Mouse (Mus musculus): ENCODE data around the gene Cox7b2. TPM values are rescaled to one million over a fixed set of nuclear protein-coding genes. Genes with fewer than 3 reads are reported as not detected.
"Not testable (repeated sequence)": the region's sequence is repeated elsewhere in the genome, so short reads cannot be mapped to it uniquely, and the experiment has no call there.

Cox7b2 gene
- not detected in 2 replicates for polyA plus RNA-seq (2016; fragmentation: Nextera tagmentation; extraction: Ambion mirVana)

DNA sequence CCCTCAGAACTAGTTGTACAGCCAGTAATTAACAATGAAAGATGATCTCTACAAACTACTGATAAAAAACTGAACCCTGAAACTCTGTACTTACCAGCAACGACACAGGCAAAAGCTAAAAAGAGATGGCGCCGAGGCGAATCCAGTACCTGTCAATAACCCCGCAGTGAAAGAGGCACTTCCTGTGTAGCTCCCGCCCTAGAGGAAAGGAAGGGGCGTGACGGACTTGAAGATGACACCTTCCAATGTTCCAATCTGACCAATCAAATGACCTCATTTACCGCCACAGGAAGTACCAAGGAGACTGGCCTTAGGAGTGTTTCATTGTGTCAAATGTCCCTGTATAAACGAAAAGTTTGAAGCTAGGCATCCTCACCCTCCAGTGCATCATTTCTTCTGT lies at the start of gene Cox7b2:
Gene Cox7b2, minus strand, starts transcription at position 127 of the 400 bp plus-strand sequence.
- no peaks in the 10 kb centered on the region for H3K9me3 ChIP-seq
- H3K4me1 ChIP-seq: no peaks in the 10 kb centered on the region
- H3K27ac ChIP-seq: no peak within 1 kb of the TSS
- H3K9ac ChIP-seq: no peak within 1 kb of the TSS
- no peak within 1 kb of the TSS for H3K4me2 ChIP-seq (replicated peaks)
- H3K27me3 ChIP-seq (replicated peaks): no peaks in the 10 kb centered on the region
- no peak for ATAC-seq (ENCODE audit: low FRiP score, low read depth)
- H3K36me3 ChIP-seq: no peaks in the 10 kb centered on the region
- no peak within 1 kb of the TSS for H3K4me3 ChIP-seq
- WGBS: 94% methylated on average over 10 of the region's 10 CpGs

DNA sequence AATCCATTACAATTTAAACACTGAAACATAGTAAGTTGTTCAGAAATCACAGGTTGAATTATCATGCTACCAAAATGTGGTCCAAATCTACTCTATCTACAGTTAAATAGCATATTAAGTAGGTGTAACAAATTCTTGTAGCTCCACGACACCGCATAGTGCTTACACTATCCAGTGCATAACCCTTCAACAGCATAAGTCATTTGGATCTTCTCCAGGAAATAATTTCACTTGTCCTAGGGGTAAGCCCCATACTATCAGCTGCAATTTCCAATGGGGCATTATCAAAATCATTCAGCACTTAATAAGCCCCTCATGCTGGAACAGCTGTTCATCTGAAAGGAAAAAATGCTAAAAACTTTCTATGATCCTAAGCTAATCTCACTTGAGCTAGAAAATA lies 47.3 kb upstream of the Cox7b2 start:
- H3K4me1 ChIP-seq: no peaks in the 10 kb centered on the region
- H3K9ac ChIP-seq: no peak overlapping the region
- no peaks in the 10 kb centered on the region for H3K9me3 ChIP-seq
- H3K36me3 ChIP-seq: no peaks in the 10 kb centered on the region
- H3K27me3 ChIP-seq (replicated peaks): no peaks in the 10 kb centered on the region
- no peak overlapping the region for H3K4me3 ChIP-seq
- WGBS: 94% methylated on average over 2 of the region's 2 CpGs
- H3K4me2 ChIP-seq (replicated peaks): no peak overlapping the region
- ATAC-seq (ENCODE audit: low FRiP score, low read depth): no peak
- no peak overlapping the region for H3K27ac ChIP-seq

DNA sequence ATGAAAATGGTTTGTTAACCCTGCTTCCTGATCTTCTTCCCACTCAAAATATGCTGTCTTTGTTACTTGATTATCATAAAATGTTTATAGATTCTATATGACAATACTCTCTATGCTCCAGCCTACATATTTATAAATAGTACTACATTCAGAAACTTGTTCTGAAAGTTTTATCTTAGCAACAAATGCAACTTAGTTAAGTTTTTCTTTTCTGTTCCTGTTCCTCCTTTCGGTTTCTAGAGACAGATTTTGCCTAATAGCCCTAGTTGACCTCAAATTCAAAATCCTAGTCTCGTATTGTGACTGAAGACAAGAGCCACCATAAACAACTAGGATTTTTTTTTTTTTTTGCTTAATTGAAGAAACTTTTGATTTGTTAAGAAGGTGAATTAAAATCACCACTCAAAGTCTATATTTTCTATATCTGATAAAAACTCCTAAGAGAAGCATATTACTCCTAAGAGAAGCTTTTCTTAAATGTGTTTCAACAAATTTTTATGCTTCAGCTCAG lies 45.8 kb upstream of the Cox7b2 start:
- Histone ChIP-seq H3K9ac (no peak overlapping the region), H3K4me1 (no peaks in the 10 kb centered on the region), H3K4me3 (no peak overlapping the region), H3K36me3 (no peaks in the 10 kb centered on the region), H3K4me2 (replicated peaks) (no peak overlapping the region), H3K27ac (no peak overlapping the region), H3K9me3 (no peaks in the 10 kb centered on the region), H3K27me3 (replicated peaks) (no peaks in the 10 kb centered on the region)
- ATAC-seq (ENCODE audit: low FRiP score, low read depth): no peak
- WGBS: 79% methylated on average over 2 of the region's 2 CpGs

DNA sequence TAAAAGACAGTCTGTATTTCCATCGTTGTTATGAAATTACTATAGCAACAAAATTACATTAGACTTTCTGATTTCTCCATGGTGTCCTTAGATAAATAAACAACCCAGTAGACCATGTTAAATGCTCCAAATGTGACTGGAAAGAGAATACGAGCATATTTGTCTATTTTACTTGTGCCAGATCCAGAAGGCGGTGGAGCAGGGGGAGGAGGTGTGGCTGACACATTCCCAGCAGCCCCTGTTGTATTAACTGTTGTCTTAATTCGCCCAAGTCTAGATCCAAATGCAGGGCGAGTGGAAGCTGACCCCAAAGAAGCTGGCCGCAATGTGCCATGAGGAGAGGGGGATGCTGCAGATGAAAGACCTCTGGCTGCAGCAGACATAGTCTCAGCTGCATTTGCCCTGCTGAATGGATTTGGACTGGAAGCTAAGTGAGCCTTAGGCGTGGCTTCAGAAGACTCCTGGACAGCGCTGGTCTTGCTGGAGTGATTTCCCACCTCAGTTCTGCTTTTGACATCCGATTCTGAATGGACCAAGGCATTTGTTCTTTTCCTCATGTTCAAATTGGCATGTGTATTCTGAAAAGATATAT lies 23.7 kb upstream of the Cox7b2 start:
- no peak overlapping the region for H3K9ac ChIP-seq
- H3K4me1 ChIP-seq: no peaks in the 10 kb centered on the region
- H3K4me3 ChIP-seq: no peak overlapping the region
- H3K36me3 ChIP-seq: no peaks in the 10 kb centered on the region
- no peak overlapping the region for H3K27ac ChIP-seq
- H3K9me3 ChIP-seq: no peaks in the 10 kb centered on the region
- H3K27me3 ChIP-seq (replicated peaks): no peaks in the 10 kb centered on the region
- ATAC-seq (ENCODE audit: low FRiP score, low read depth): no peak
- no peak overlapping the region for H3K4me2 ChIP-seq (replicated peaks)
- 85% methylated on average over 9 of the region's 9 CpGs for WGBS

DNA sequence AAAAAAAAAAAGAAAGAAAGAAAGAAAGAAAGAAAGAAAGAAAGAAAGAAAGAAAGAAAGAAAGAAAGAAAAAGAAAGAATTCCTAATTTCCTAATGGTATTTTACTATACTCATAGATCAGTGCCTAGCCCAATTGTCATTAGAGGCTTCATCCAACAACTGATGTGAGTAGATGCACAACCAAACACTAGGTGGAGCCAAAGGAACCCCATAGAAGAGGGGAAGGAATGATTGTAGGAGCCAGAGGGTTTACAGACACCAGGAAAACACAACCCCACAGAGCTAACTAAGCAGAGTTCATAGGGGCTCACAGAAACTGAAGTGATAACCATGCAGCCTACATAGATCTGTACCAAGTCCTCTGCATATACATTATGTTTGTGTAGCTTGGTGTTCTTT lies 2.5 kb downstream of the Cox7b2 start:
- Histone ChIP-seq H3K9ac (no peak overlapping the region), H3K27me3 (replicated peaks) (no peaks in the 10 kb centered on the region), H3K4me3 (no peak overlapping the region), H3K4me2 (replicated peaks) (no peak overlapping the region), H3K27ac (no peak overlapping the region), H3K9me3 (no peaks in the 10 kb centered on the region), H3K36me3 (no peaks in the 10 kb centered on the region), H3K4me1 (no peaks in the 10 kb centered on the region)
- no peak for ATAC-seq (ENCODE audit: low FRiP score, low read depth)

DNA sequence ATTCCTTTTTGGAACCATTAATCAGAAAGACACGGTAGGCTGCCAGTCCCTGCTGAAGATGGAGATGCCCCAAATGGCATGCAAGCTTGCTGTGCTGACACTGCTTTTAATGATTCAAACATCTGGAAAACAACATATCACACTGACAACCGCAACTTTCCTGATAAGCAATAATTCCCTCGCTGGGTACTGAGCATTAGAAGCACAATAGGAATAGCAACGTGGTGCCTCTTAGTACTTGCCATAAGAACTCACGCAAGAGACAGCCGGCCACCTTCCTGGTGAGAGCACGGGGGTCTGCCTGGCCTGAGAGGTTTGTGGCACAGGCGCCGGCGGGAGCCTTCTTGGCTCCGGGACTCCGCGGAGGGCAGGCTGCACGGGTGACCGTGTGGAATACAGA lies 22.5 kb downstream of the Cox7b2 start:
- H3K27ac ChIP-seq; ATAC-seq (ENCODE audit: low FRiP score, low read depth); H3K4me2 ChIP-seq (replicated peaks); H3K4me1 ChIP-seq; H3K4me3 ChIP-seq; H3K36me3 ChIP-seq; H3K9ac ChIP-seq; H3K27me3 ChIP-seq (replicated peaks); H3K9me3 ChIP-seq: not testable (repeated sequence)
- 79% methylated on average over 10 of the region's 15 CpGs for WGBS

DNA sequence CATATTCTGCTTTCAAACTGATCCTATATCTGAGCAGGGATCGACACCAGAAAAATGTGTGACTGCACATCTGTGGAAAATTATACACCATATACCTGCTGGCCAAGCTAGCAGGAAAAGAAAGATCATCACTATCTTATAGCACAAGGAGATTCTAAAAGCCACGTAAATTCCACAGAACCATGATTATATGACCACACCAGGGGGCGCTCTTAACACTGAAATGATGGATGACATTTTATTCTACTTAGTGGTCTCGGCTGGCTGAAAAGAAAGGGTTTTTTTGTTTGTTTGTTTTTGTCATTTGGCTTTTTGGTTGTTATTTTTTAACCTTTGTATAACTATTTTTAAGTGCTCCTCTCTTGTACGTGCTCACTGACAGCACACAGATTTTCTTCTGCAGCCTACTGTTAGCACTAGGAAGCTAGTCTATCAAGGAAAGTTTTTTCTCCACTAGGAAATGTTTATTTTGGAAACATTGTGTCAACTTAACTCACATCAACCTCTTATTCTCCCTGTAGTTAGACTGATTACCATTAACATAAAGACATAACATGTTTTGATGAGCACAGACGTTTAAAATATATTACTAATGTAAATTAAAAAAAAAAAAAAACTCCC lies 45.8 kb downstream of the Cox7b2 start:
- no peaks in the 10 kb centered on the region for H3K9me3 ChIP-seq
- H3K9ac ChIP-seq: no peak overlapping the region
- H3K4me2 ChIP-seq (replicated peaks): no peak overlapping the region
- no peaks in the 10 kb centered on the region for H3K4me1 ChIP-seq
- H3K27ac ChIP-seq: no peak overlapping the region
- 26% methylated on average over 6 of the region's 6 CpGs for WGBS
- H3K36me3 ChIP-seq: no peaks in the 10 kb centered on the region
- H3K27me3 ChIP-seq (replicated peaks): no peaks in the 10 kb centered on the region
- peak; percentile 61; the same call in 1 of the 2 replicates for ATAC-seq (ENCODE audit: low FRiP score, low read depth)
- H3K4me3 ChIP-seq: no peak overlapping the region

DNA sequence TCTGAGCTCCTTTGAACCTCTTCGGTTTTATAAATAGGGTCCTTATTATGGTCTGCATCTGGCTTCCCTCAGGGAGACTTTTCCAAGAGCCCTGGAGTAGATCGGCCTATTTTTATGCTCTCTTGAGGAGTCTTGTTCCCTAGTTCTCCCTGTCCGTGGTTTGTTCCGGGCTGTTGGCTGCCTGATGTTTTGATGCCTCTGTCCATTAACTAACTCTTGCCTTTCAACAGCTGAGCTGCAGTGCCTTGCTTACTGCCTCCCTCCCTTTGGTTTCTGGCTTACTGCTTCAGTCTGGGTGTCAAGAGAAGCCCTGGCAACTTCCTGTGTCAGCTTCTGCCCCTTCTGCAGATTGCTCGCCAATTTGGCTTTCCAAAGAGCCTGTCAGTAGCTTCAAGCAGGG lies 52.4 kb downstream of the Cox7b2 start:
- H3K9ac ChIP-seq: no peak overlapping the region
- no peaks in the 10 kb centered on the region for H3K36me3 ChIP-seq
- no peak for ATAC-seq (ENCODE audit: low FRiP score, low read depth)
- H3K4me2 ChIP-seq (replicated peaks): no peak overlapping the region
- no peaks in the 10 kb centered on the region for H3K9me3 ChIP-seq
- H3K27ac ChIP-seq: no peak overlapping the region
- H3K4me3 ChIP-seq: no peak overlapping the region
- H3K4me1 ChIP-seq: no peaks in the 10 kb centered on the region
- H3K27me3 ChIP-seq (replicated peaks): no peaks in the 10 kb centered on the region
- 51% methylated on average over 5 of the region's 5 CpGs for WGBS

DNA sequence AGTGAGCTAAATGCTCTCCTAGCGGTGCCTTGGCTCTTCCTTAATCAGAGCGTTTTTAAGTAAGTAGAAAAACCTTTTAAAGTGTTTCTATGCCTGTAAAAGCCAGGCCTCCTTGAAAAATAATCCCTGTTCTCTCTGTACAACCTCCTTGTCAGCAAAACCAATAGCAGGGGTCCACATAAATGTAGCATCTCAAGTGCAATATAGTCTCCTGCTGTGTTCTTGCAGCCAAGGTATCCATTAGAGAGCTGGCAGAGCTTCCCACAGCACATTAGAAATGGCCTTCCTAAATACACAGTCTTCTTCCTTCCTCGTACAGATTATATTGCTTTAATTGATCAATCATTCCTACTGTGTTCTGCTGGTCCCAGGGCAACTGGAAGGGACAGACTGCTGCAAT lies 91.0 kb downstream of the Cox7b2 start:
- Histone ChIP-seq H3K9me3 (no peaks in the 10 kb centered on the region), H3K27me3 (replicated peaks) (no peaks in the 10 kb centered on the region), H3K27ac (no peak overlapping the region), H3K4me2 (replicated peaks) (no peak overlapping the region), H3K4me1 (no peaks in the 10 kb centered on the region), H3K4me3 (no peak overlapping the region), H3K36me3 (no peaks in the 10 kb centered on the region), H3K9ac (no peak overlapping the region)
- no peak for ATAC-seq (ENCODE audit: low FRiP score, low read depth)
- 53% methylated on average over 3 of the region's 3 CpGs for WGBS

DNA sequence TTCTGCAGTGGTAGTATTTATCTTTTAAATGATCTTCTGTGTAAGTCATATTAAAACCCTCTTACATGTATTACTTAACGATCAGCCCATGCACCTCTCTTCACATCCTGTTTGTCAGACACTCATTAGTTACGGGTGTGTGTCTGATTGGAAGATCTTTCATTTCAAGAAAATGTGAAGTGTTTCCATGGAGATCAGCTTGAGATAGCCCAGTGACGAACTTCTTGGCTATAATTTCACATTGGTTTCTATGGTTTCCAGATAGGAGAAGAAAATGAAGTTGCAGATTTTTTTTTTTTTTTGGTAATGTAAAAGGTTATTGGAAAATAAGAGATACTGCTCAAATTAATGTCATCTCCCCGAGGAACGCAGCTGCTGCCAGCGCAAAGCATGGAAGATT lies 107.8 kb downstream of the Cox7b2 start:
- Histone ChIP-seq H3K4me1 (no peaks in the 10 kb centered on the region), H3K4me2 (replicated peaks) (no peak overlapping the region), H3K4me3 (no peak overlapping the region), H3K27ac (no peak overlapping the region), H3K9me3 (no peaks in the 10 kb centered on the region), H3K36me3 (no peaks in the 10 kb centered on the region), H3K9ac (no peak overlapping the region), H3K27me3 (replicated peaks) (no peaks in the 10 kb centered on the region)
- WGBS: 74% methylated on average over 6 of the region's 6 CpGs
- ATAC-seq (ENCODE audit: low FRiP score, low read depth): no peak

Other genes starting within 250 kb of the Cox7b2 start
- 1.9 and 2.1 TPM in 2 replicates for gene Gabrb1, start 109.9 kb upstream of the Cox7b2 start, polyA plus RNA-seq (2016; fragmentation: Nextera tagmentation; extraction: Ambion mirVana)
- gene Gabra4, start 110.1 kb upstream of the Cox7b2 start, polyA plus RNA-seq (2016; fragmentation: Nextera tagmentation; extraction: Ambion mirVana): 3.6 and 3.9 TPM in 2 replicates

Data from neural tube, embryonic 12.5 days (tissue).